Mouse (Mus musculus): ENCODE data around the gene Wdhd1. TPM values are rescaled to one million over a fixed set of nuclear protein-coding genes. Genes with fewer than 3 reads are reported as not detected.

The Wdhd1 gene
- polyA plus RNA-seq, 1 experiment from 2014 or later, result 22.0 TPM

GRCm38 (mm10) chr14:47221567-47221966, 55.1 kb downstream of the Wdhd1 start:
- no peaks in the 10 kb centered on the region for H3K9me3 ChIP-seq (ENCODE audit: control insufficient read depth, low read length)
- H3K4me1 ChIP-seq (ENCODE audit: control insufficient read depth, insufficient read depth, low read length), result no peaks in the 10 kb centered on the region
- H3K27ac ChIP-seq (replicated peaks; ENCODE audit: low read depth, low read length), result no peak overlapping the region
- H3K9ac ChIP-seq (ENCODE audit: low read depth, low read length), result no peak overlapping the region
- WGBS, result 84% methylated on average over 11 of the region's 11 CpGs
- no peak for ATAC-seq (ENCODE audit: low read depth)
- no peaks in the 10 kb centered on the region for H3K36me3 ChIP-seq (ENCODE audit: control insufficient read depth, insufficient read depth, low read length)
- H3K27me3 ChIP-seq (replicated peaks; ENCODE audit: control insufficient read depth, insufficient read depth, low read length), result no peaks in the 10 kb centered on the region
- H3K4me2 ChIP-seq (ENCODE audit: low read depth, low read length), result no peak overlapping the region
- H3K4me3 ChIP-seq (ENCODE audit: low read depth, low read length), result no peak overlapping the region
- no peak for DNase-seq (ENCODE audit: low spot score)

- Histone ChIP-seq H3K9ac (ENCODE audit: low read depth, low read length) (no peak overlapping the region), H3K4me1 (ENCODE audit: control insufficient read depth, insufficient read depth, low read length) (no peaks in the 10 kb centered on the region), H3K4me2 (ENCODE audit: low read depth, low read length) (no peak overlapping the region), H3K4me3 (ENCODE audit: low read depth, low read length) (no peak overlapping the region), H3K27ac (replicated peaks; ENCODE audit: low read depth, low read length) (no peak overlapping the region), H3K36me3 (ENCODE audit: control insufficient read depth, insufficient read depth, low read length) (no peaks in the 10 kb centered on the region), H3K27me3 (replicated peaks; ENCODE audit: control insufficient read depth, insufficient read depth, low read length) (no peaks in the 10 kb centered on the region), H3K9me3 (ENCODE audit: control insufficient read depth, low read length) (no peaks in the 10 kb centered on the region)
- 74% methylated on average over 8 of the region's 8 CpGs for whole genome bisulfite sequencing
- ATAC-seq (ENCODE audit: low read depth) (no peak), DNase-seq (ENCODE audit: low spot score) (no peak)
Measured at GRCm38 (mm10) chr14:47220231-47221025, 56.2 kb downstream of the Wdhd1 start.

GRCm38 (mm10) chr14:47218766-47219606, 57.7 kb downstream of the Wdhd1 start:
- WGBS, result 79% methylated on average over 9 of the region's 9 CpGs
- H3K9me3 ChIP-seq (ENCODE audit: control insufficient read depth, low read length), result no peaks in the 10 kb centered on the region
- H3K27ac ChIP-seq (replicated peaks; ENCODE audit: low read depth, low read length), result no peak overlapping the region
- no peaks in the 10 kb centered on the region for H3K4me1 ChIP-seq (ENCODE audit: control insufficient read depth, insufficient read depth, low read length)
- H3K27me3 ChIP-seq (replicated peaks; ENCODE audit: control insufficient read depth, insufficient read depth, low read length), result no peaks in the 10 kb centered on the region
- H3K4me2 ChIP-seq (ENCODE audit: low read depth, low read length), result no peak overlapping the region
- H3K4me3 ChIP-seq (ENCODE audit: low read depth, low read length), result no peak overlapping the region
- ATAC-seq (ENCODE audit: low read depth), result no peak
- no peaks in the 10 kb centered on the region for H3K36me3 ChIP-seq (ENCODE audit: control insufficient read depth, insufficient read depth, low read length)
- no peak for DNase-seq (ENCODE audit: low spot score)
- H3K9ac ChIP-seq (ENCODE audit: low read depth, low read length), result no peak overlapping the region

DNA sequence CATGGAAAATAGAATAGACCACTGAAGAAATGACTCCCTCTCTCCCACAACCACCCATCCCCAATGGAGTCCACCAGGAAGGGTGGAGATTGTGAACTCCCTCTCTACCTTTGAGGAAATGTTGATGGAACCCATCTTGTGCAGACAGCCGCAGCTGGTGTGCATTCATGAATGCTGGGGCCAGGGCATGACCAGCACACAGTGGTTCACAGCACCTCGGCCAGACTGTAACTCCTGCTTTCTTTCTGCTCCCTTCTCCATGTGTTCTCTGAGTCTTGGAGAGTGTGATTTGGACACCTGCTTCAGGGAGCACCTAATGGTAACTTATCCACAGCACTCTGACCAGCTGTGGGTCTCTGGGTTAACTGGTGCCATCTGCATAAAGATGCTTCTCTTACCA, 60.1 kb downstream of the Wdhd1 start:
- Histone ChIP-seq H3K27me3 (replicated peaks; ENCODE audit: control insufficient read depth, insufficient read depth, low read length) (no peaks in the 10 kb centered on the region), H3K36me3 (ENCODE audit: control insufficient read depth, insufficient read depth, low read length) (no peaks in the 10 kb centered on the region), H3K4me3 (ENCODE audit: low read depth, low read length) (no peak overlapping the region), H3K27ac (replicated peaks; ENCODE audit: low read depth, low read length) (no peak overlapping the region), H3K4me1 (ENCODE audit: control insufficient read depth, insufficient read depth, low read length) (no peaks in the 10 kb centered on the region), H3K9ac (ENCODE audit: low read depth, low read length) (no peak overlapping the region), H3K4me2 (ENCODE audit: low read depth, low read length) (no peak overlapping the region), H3K9me3 (ENCODE audit: control insufficient read depth, low read length) (no peaks in the 10 kb centered on the region)
- no peak for ATAC-seq (ENCODE audit: low read depth)
- no peak for DNase-seq (ENCODE audit: low spot score)
- WGBS, result 77% methylated on average over 2 of the region's 2 CpGs

GRCm38 (mm10) chr14:47214367-47214766, 62.3 kb downstream of the Wdhd1 start:
- Histone ChIP-seq H3K4me1 (ENCODE audit: control insufficient read depth, insufficient read depth, low read length) (no peaks in the 10 kb centered on the region), H3K9ac (ENCODE audit: low read depth, low read length) (no peak overlapping the region), H3K36me3 (ENCODE audit: control insufficient read depth, insufficient read depth, low read length) (no peaks in the 10 kb centered on the region), H3K27ac (replicated peaks; ENCODE audit: low read depth, low read length) (no peak overlapping the region), H3K9me3 (ENCODE audit: control insufficient read depth, low read length) (no peaks in the 10 kb centered on the region), H3K27me3 (replicated peaks; ENCODE audit: control insufficient read depth, insufficient read depth, low read length) (no peaks in the 10 kb centered on the region), H3K4me3 (ENCODE audit: low read depth, low read length) (no peak overlapping the region), H3K4me2 (ENCODE audit: low read depth, low read length) (no peak overlapping the region)
- 81% methylated on average over 5 of the region's 5 CpGs for WGBS
- ATAC-seq (ENCODE audit: low read depth) (no peak), DNase-seq (ENCODE audit: low spot score) (no peak)

- Histone ChIP-seq H3K27me3 (replicated peaks; ENCODE audit: control insufficient read depth, insufficient read depth, low read length) (no peaks in the 10 kb centered on the region), H3K27ac (replicated peaks; ENCODE audit: low read depth, low read length) (no peak overlapping the region), H3K4me2 (ENCODE audit: low read depth, low read length) (no peak overlapping the region), H3K36me3 (ENCODE audit: control insufficient read depth, insufficient read depth, low read length) (no peaks in the 10 kb centered on the region), H3K4me1 (ENCODE audit: control insufficient read depth, insufficient read depth, low read length) (no peaks in the 10 kb centered on the region), H3K9ac (ENCODE audit: low read depth, low read length) (no peak overlapping the region), H3K9me3 (ENCODE audit: control insufficient read depth, low read length) (no peaks in the 10 kb centered on the region), H3K4me3 (ENCODE audit: low read depth, low read length) (no peak overlapping the region)
- DNase-seq (ENCODE audit: low spot score) (no peak), ATAC-seq (ENCODE audit: low read depth) (no peak)
- WGBS, result 84% methylated on average over 4 of the region's 4 CpGs
Measured at GRCm38 (mm10) chr14:47213305-47213704, 63.4 kb downstream of the Wdhd1 start.

- DNase-seq (ENCODE audit: low spot score), result no peak
- Histone ChIP-seq H3K4me2 (ENCODE audit: low read depth, low read length) (no peak overlapping the region), H3K36me3 (ENCODE audit: control insufficient read depth, insufficient read depth, low read length) (no peaks in the 10 kb centered on the region), H3K4me3 (ENCODE audit: low read depth, low read length) (no peak overlapping the region), H3K27ac (replicated peaks; ENCODE audit: low read depth, low read length) (no peak overlapping the region), H3K4me1 (ENCODE audit: control insufficient read depth, insufficient read depth, low read length) (no peaks in the 10 kb centered on the region), H3K27me3 (replicated peaks; ENCODE audit: control insufficient read depth, insufficient read depth, low read length) (no peaks in the 10 kb centered on the region), H3K9ac (ENCODE audit: low read depth, low read length) (no peak overlapping the region), H3K9me3 (ENCODE audit: control insufficient read depth, low read length) (no peaks in the 10 kb centered on the region)
- ATAC-seq (ENCODE audit: low read depth), result no peak
- WGBS, result 79% methylated on average over 4 of the region's 4 CpGs
Measured at GRCm38 (mm10) chr14:47209669-47210164, 66.9 kb downstream of the Wdhd1 start.

GRCm38 (mm10) chr14:47208564-47209493, 67.8 kb downstream of the Wdhd1 start:
- DNase-seq (ENCODE audit: low spot score) (no peak), ATAC-seq (ENCODE audit: low read depth) (no peak)
- WGBS, result 86% methylated on average over 12 of the region's 12 CpGs
- H3K4me3 ChIP-seq (ENCODE audit: low read depth, low read length), result no peak overlapping the region
- H3K27me3 ChIP-seq (replicated peaks; ENCODE audit: control insufficient read depth, insufficient read depth, low read length), result no peaks in the 10 kb centered on the region
- no peak overlapping the region for H3K27ac ChIP-seq (replicated peaks; ENCODE audit: low read depth, low read length)
- H3K36me3 ChIP-seq (ENCODE audit: control insufficient read depth, insufficient read depth, low read length), result no peaks in the 10 kb centered on the region
- no peaks in the 10 kb centered on the region for H3K9me3 ChIP-seq (ENCODE audit: control insufficient read depth, low read length)
- no peak overlapping the region for H3K9ac ChIP-seq (ENCODE audit: low read depth, low read length)
- no peak overlapping the region for H3K4me2 ChIP-seq (ENCODE audit: low read depth, low read length)
- H3K4me1 ChIP-seq (ENCODE audit: control insufficient read depth, insufficient read depth, low read length), result no peaks in the 10 kb centered on the region

All from embryonic facial prominence, embryonic 14.5 days (tissue).